Mouse (Mus musculus): ENCODE measurements around the gene Crtc3. TPM values are rescaled to one million over a fixed set of nuclear protein-coding genes. Genes with fewer than 3 reads are reported as not detected.
A peak's percentile ranks its signal among the peaks of the same experiment; 100 is the strongest.

Gene Crtc3
- total RNA-seq (2014; fragmentation: Nextera tagmentation) (21.7 and 33.0 TPM in 2 replicates), total RNA-seq (2017) (6.2 and 6.8 TPM in 2 replicates)

GRCm38 (mm10) chr7:80688556-80689220 is at the start of gene Crtc3:
TSS of gene Crtc3 (minus strand) at chr7:80688877.
- ATAC-seq (replicated peaks; ENCODE audit: poor library complexity, severe bottlenecking) = peak; percentile 55

- ATAC-seq (replicated peaks; ENCODE audit: poor library complexity, severe bottlenecking) = no peak; the same call in 1 of the 2 replicates
These were observed 47.5 kb upstream of the Crtc3 start for GRCm38 (mm10) chr7:80736199-80736598.

- no peak for ATAC-seq (replicated peaks; ENCODE audit: poor library complexity, severe bottlenecking)
These were observed 44.3 kb upstream of the Crtc3 start for GRCm38 (mm10) chr7:80732986-80733385.

- peak; percentile 76 for ATAC-seq (replicated peaks; ENCODE audit: poor library complexity, severe bottlenecking)
These were observed 41.0 kb upstream of the Crtc3 start for GRCm38 (mm10) chr7:80729662-80730061.

- ATAC-seq (replicated peaks; ENCODE audit: poor library complexity, severe bottlenecking) = no peak
These were observed 32.4 kb upstream of the Crtc3 start for GRCm38 (mm10) chr7:80721041-80721440.

GRCm38 (mm10) chr7:80719582-80719981 is 30.9 kb upstream of the Crtc3 start:
- no peak for ATAC-seq (replicated peaks; ENCODE audit: poor library complexity, severe bottlenecking)

GRCm38 (mm10) chr7:80719038-80719437 is 30.4 kb upstream of the Crtc3 start:
- no peak for ATAC-seq (replicated peaks; ENCODE audit: poor library complexity, severe bottlenecking)

- ATAC-seq (replicated peaks; ENCODE audit: poor library complexity, severe bottlenecking) = no peak
These were observed 29.8 kb upstream of the Crtc3 start for GRCm38 (mm10) chr7:80718471-80718870.

GRCm38 (mm10) chr7:80716758-80717157 is 28.1 kb upstream of the Crtc3 start:
- ATAC-seq (replicated peaks; ENCODE audit: poor library complexity, severe bottlenecking) = no peak

- ATAC-seq (replicated peaks; ENCODE audit: poor library complexity, severe bottlenecking) = peak; percentile 89
These were observed 26.6 kb upstream of the Crtc3 start for GRCm38 (mm10) chr7:80715306-80715705.

GRCm38 (mm10) chr7:80711496-80711895 is 22.8 kb upstream of the Crtc3 start:
- ATAC-seq (replicated peaks; ENCODE audit: poor library complexity, severe bottlenecking) = peak; percentile 50

GRCm38 (mm10) chr7:80710333-80710732 is 21.7 kb upstream of the Crtc3 start:
- no peak for ATAC-seq (replicated peaks; ENCODE audit: poor library complexity, severe bottlenecking)

- ATAC-seq (replicated peaks; ENCODE audit: poor library complexity, severe bottlenecking) = no peak
These were observed 15.4 kb upstream of the Crtc3 start for GRCm38 (mm10) chr7:80704066-80704465.

- no peak for ATAC-seq (replicated peaks; ENCODE audit: poor library complexity, severe bottlenecking)
These were observed 13.8 kb upstream of the Crtc3 start for GRCm38 (mm10) chr7:80702510-80702909.

GRCm38 (mm10) chr7:80699709-80700108 is 11.0 kb upstream of the Crtc3 start:
- no peak for ATAC-seq (replicated peaks; ENCODE audit: poor library complexity, severe bottlenecking)

GRCm38 (mm10) chr7:80698940-80699339 is 10.3 kb upstream of the Crtc3 start:
- ATAC-seq (replicated peaks; ENCODE audit: poor library complexity, severe bottlenecking) = no peak

- ATAC-seq (replicated peaks; ENCODE audit: poor library complexity, severe bottlenecking) = no peak
These were observed 9.2 kb upstream of the Crtc3 start for GRCm38 (mm10) chr7:80697859-80698258.

- no peak for ATAC-seq (replicated peaks; ENCODE audit: poor library complexity, severe bottlenecking)
These were observed 8.2 kb upstream of the Crtc3 start for GRCm38 (mm10) chr7:80696903-80697302.

- no peak; the same call in 1 of the 2 replicates for ATAC-seq (replicated peaks; ENCODE audit: poor library complexity, severe bottlenecking)
These were observed 7.7 kb upstream of the Crtc3 start for GRCm38 (mm10) chr7:80696334-80696733.

- ATAC-seq (replicated peaks; ENCODE audit: poor library complexity, severe bottlenecking) = no peak
These were observed 3.8 kb upstream of the Crtc3 start for GRCm38 (mm10) chr7:80692472-80692871.

- ATAC-seq (replicated peaks; ENCODE audit: poor library complexity, severe bottlenecking) = no peak
These were observed 2.5 kb upstream of the Crtc3 start for GRCm38 (mm10) chr7:80691131-80691530.

- no peak for ATAC-seq (replicated peaks; ENCODE audit: poor library complexity, severe bottlenecking)
These were observed 529 bp upstream of the Crtc3 start for GRCm38 (mm10) chr7:80689221-80689591.
